Comparison of ENCODE assay signal across 9 mouse cellular contexts in the genomic region with DNA sequence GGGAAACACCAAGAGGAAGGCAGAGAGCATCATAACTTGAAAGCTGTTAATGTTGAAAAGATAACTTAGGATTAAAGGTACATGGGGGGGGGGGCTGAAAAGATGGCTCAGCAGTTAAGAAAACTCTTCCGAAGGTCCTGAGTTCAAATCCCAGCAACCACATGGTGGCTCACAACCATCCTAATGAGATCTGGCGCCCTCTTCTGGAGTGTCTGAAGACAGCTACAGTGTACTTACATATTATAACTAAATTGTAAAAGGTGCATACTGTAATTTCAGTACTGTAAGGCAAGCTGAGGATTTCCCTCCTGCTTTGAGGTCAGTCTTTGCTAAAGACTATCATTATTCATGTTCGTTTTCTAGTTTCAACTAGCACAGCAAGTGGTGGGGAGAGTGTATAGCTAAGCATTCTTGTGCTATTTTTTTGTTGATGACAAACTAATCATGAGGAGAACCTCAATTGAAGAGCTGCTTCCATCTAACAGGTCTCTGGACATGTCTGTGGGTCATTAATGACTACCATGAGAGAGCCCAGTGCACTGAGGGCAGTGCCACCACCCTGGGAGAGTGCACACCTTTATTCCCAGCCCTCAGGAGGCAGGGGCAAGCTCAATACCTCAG. TPM values are rescaled to one million over a fixed set of nuclear protein-coding genes. Genes with fewer than 3 reads are reported as not detected.
DNase-seq lines count a peak whose midpoint lies in the region; ATAC-seq and TF ChIP-seq lines count a peak whose summit lies in the region.
"Had no signal": no experiment of that assay in that cellular context is flagged by ENCODE, and none has a peak within 500 bp of the region (broad histone marks: within the 10 kb centered on the region; RNA-seq: fewer than 3 reads in every experiment).

No protein-coding gene starts in this region.

- H3K27me3 ChIP-seq in heart, embryonic 13.5 days (replicated peaks), result no peaks in the 10 kb centered on the region
- H3K27me3 ChIP-seq in heart, embryonic 16.5 days (ENCODE audit: control insufficient read depth, insufficient read depth, low read length), result no peaks in the 10 kb centered on the region
- no peaks in the 10 kb centered on the region for H3K27me3 ChIP-seq in liver, postnatal 0 days (ENCODE audit: insufficient read depth, low read length)
- no peaks in the 10 kb centered on the region for H3K27me3 ChIP-seq in stomach, embryonic 16.5 days (ENCODE audit: control insufficient read depth, insufficient read depth, low read length)
- H3K27me3 ChIP-seq in cerebellum, adult 2 months (ENCODE audit: control insufficient read depth, insufficient read depth, low read length), result no peaks in the 10 kb centered on the region

- H3K36me3 ChIP-seq in heart, embryonic 13.5 days, result peaks cover 30% of the 10 kb centered on the region
- peaks cover 4% of the 10 kb centered on the region; the same call in 1 of the 2 replicates for H3K36me3 ChIP-seq in heart, embryonic 16.5 days (ENCODE audit: control insufficient read depth, insufficient read depth)
- H3K36me3 ChIP-seq in liver, postnatal 0 days (replicated peaks; ENCODE audit: insufficient read depth, low read length), result peaks cover 7% of the 10 kb centered on the region; the same call in 1 of the 2 replicates
- no peaks in the 10 kb centered on the region for H3K36me3 ChIP-seq in stomach, embryonic 16.5 days (ENCODE audit: control insufficient read depth, insufficient read depth, low read length)

- H3K9me3 ChIP-seq in heart, embryonic 13.5 days, result no peaks in the 10 kb centered on the region
- H3K9me3 ChIP-seq in heart, embryonic 16.5 days (replicated peaks; ENCODE audit: control insufficient read depth, low read length), result no peaks in the 10 kb centered on the region
- H3K9me3 ChIP-seq in liver, postnatal 0 days (ENCODE audit: low read length), result no peaks in the 10 kb centered on the region
- no peaks in the 10 kb centered on the region for H3K9me3 ChIP-seq in stomach, embryonic 16.5 days (replicated peaks; ENCODE audit: control insufficient read depth, low read length)

- H3K27ac ChIP-seq in heart, embryonic 13.5 days (replicated peaks), result peak overlapping the region; percentile 89
- no peak overlapping the region for H3K27ac ChIP-seq in heart, embryonic 16.5 days (ENCODE audit: low read length)
- H3K27ac ChIP-seq in liver, postnatal 0 days (ENCODE audit: low read depth), result peak overlapping the region; percentile 83; the same call in 1 of the 2 replicates
- peak overlapping the region; percentile 89 for H3K27ac ChIP-seq in stomach, embryonic 16.5 days (ENCODE audit: low read length)
- H3K27ac ChIP-seq in cerebellum, adult 2 months (ENCODE audit: insufficient read depth, low read length), result no peak overlapping the region

- no peak for ATAC-seq in heart, embryonic 13.5 days (ENCODE audit: extremely low read depth, insufficient number of reproducible peaks, low FRiP score, low TSS enrichment)
- no peak for ATAC-seq in heart, embryonic 16.5 days (replicated peaks; ENCODE audit: extremely low read depth, insufficient read depth, low FRiP score)
- no peak for ATAC-seq in liver, postnatal 0 days
- ATAC-seq in stomach, embryonic 16.5 days (ENCODE audit: insufficient read depth, low FRiP score), result no peak

- peak; percentile 64 for TF ChIP-seq CTCF in liver, postnatal 0 days (IDR thresholded peaks at IDR 0.05; ENCODE audit: low read depth)
- no peak for TF ChIP-seq CTCF in cerebellum, adult 2 months (IDR thresholded peaks at IDR 0.05; ENCODE audit: borderline replicate concordance, insufficient read depth, low read depth, low read length)

- WGBS in heart, embryonic 13.5 days, result 55% methylated on average over 3 of the region's 3 CpGs
- WGBS in heart, embryonic 16.5 days, result 71% methylated on average over 3 of the region's 3 CpGs
- WGBS in liver, postnatal 0 days (ENCODE audit: insufficient replicate concordance), result 74% methylated on average over 3 of the region's 3 CpGs
- 61% methylated on average over 3 of the region's 3 CpGs for WGBS in stomach, embryonic 16.5 days
- WGBS in cerebellum, adult 2 months, result 61% methylated on average over 3 of the region's 3 CpGs

- no peak for TF ChIP-seq POLR2A in cerebellum, adult 2 months (IDR thresholded peaks at IDR 0.05; ENCODE audit: borderline replicate concordance, insufficient read depth, low read length)

- peak overlapping the region; percentile 95 for H3K4me2 ChIP-seq in heart, embryonic 13.5 days
- H3K4me2 ChIP-seq in heart, embryonic 16.5 days (ENCODE audit: low read depth, low read length), result peak overlapping the region; percentile 79
- peak overlapping the region; percentile 91 for H3K4me2 ChIP-seq in liver, postnatal 0 days (ENCODE audit: low read depth, low read length)
- peak overlapping the region; percentile 74; the same call in 1 of the 2 replicates for H3K4me2 ChIP-seq in stomach, embryonic 16.5 days (ENCODE audit: low read depth, low read length)

- no peak for TF ChIP-seq EP300 in liver, postnatal 0 days (IDR thresholded peaks at IDR 0.05; ENCODE audit: low read depth)

- peaks cover 33% of the 10 kb centered on the region for H3K4me1 ChIP-seq in heart, embryonic 13.5 days
- peaks cover 25% of the 10 kb centered on the region for H3K4me1 ChIP-seq in heart, embryonic 16.5 days (ENCODE audit: control insufficient read depth, insufficient read depth, low read length)
- peaks cover 23% of the 10 kb centered on the region for H3K4me1 ChIP-seq in liver, postnatal 0 days (ENCODE audit: insufficient read depth)
- peaks cover 22% of the 10 kb centered on the region for H3K4me1 ChIP-seq in stomach, embryonic 16.5 days (ENCODE audit: control insufficient read depth, insufficient read depth, low read length)
- peaks cover 4% of the 10 kb centered on the region for H3K4me1 ChIP-seq in cerebellum, adult 2 months (ENCODE audit: control insufficient read depth, insufficient read depth, low read length)

- peak overlapping the region; percentile 98 for H3K4me3 ChIP-seq in heart, embryonic 13.5 days
- H3K4me3 ChIP-seq in heart, embryonic 16.5 days (ENCODE audit: low read length), result no peak overlapping the region; the same call in 1 of the 2 replicates
- 0 out of 2 replicates have a peak overlapping the region, but pooled peaks have one; percentile 69 for H3K4me3 ChIP-seq in liver, postnatal 0 days (ENCODE audit: low read depth, low read length)
- peak overlapping the region; percentile 83; the same call in 1 of the 2 replicates for H3K4me3 ChIP-seq in stomach, embryonic 16.5 days (replicated peaks; ENCODE audit: low read length)
- H3K4me3 ChIP-seq in cerebellum, adult 2 months (replicated peaks; ENCODE audit: insufficient read depth, low read depth, low read length), result no peak overlapping the region

- peak overlapping the region; percentile 96 for H3K9ac ChIP-seq in heart, embryonic 13.5 days
- peak overlapping the region; percentile 84 for H3K9ac ChIP-seq in heart, embryonic 16.5 days (ENCODE audit: low read length)
- peak overlapping the region; percentile 74 for H3K9ac ChIP-seq in liver, postnatal 0 days (replicated peaks)
- peak overlapping the region; percentile 91 for H3K9ac ChIP-seq in stomach, embryonic 16.5 days (ENCODE audit: low read length)

- DNase-seq in heart, adult 8-10 months (ENCODE audit: low spot score), result no peak
- DNase-seq in MN1 (ENCODE audit: low spot score), result peak; percentile 20
- DNase-seq in liver, postnatal 0 days, result peak; percentile 35
- DNase-seq in cerebellum, adult 2 months, result no peak
- no peak for DNase-seq in ovary, postnatal 14 days (ENCODE audit: low spot score)

RNA-seq across cellular contexts. Expression of gene Snrpg, which starts 0.9 kb away (rescaled TPM):
- polyA plus RNA-seq in heart, embryonic 13.5 days (2015; fragmentation: Nextera tagmentation; extraction: Ambion mirVana), result 315 and 377 TPM in 2 replicates
- total RNA-seq in heart, adult 8-10 months (2022), result 10 to 100 TPM; 37.0 to 60.8 (median 40.2) TPM
- polyA plus RNA-seq in heart, embryonic 16.5 days (2015; fragmentation: Nextera tagmentation; extraction: Ambion mirVana), result 246 and 255 TPM in 2 replicates
- polyA plus RNA-seq in liver, postnatal 0 days (2015; fragmentation: Nextera tagmentation; extraction: Ambion mirVana), result 174 and 204 TPM in 2 replicates
- polyA plus RNA-seq in stomach, embryonic 16.5 days (2015; fragmentation: Nextera tagmentation; extraction: Ambion mirVana), result 427 and 445 TPM in 2 replicates
- 62.2 and 74.2 TPM in 2 replicates for polyA plus RNA-seq in cerebellum, adult 2 months (2012; rRNA removed)

RNA-seq across cellular contexts. Expression of gene Fam136a, which starts 4.8 kb away (rescaled TPM):
- polyA plus RNA-seq in heart, embryonic 13.5 days (2015; fragmentation: Nextera tagmentation; extraction: Ambion mirVana), result 93.8 and 107 TPM in 2 replicates
- 10 to 100 TPM; 24.7 to 28.7 (median 25.4) TPM for total RNA-seq in heart, adult 8-10 months (2022)
- polyA plus RNA-seq in heart, embryonic 16.5 days (2015; fragmentation: Nextera tagmentation; extraction: Ambion mirVana), result 92.4 and 99.4 TPM in 2 replicates
- 69.8 and 74.1 TPM in 2 replicates for polyA plus RNA-seq in liver, postnatal 0 days (2015; fragmentation: Nextera tagmentation; extraction: Ambion mirVana)
- 120 and 128 TPM in 2 replicates for polyA plus RNA-seq in stomach, embryonic 16.5 days (2015; fragmentation: Nextera tagmentation; extraction: Ambion mirVana)
- polyA plus RNA-seq in cerebellum, adult 2 months (2012; rRNA removed), result 22.4 and 22.6 TPM in 2 replicates

RNA-seq across cellular contexts. Expression of gene Pcyox1, which starts 26.8 kb away (rescaled TPM):
- polyA plus RNA-seq in heart, embryonic 13.5 days (2015; fragmentation: Nextera tagmentation; extraction: Ambion mirVana), result 51.2 and 52.0 TPM in 2 replicates
- 10 to 100 TPM; 68.7 to 96.5 (median 89.3) TPM for total RNA-seq in heart, adult 8-10 months (2022)
- 55.5 and 56.6 TPM in 2 replicates for polyA plus RNA-seq in heart, embryonic 16.5 days (2015; fragmentation: Nextera tagmentation; extraction: Ambion mirVana)
- 69.6 and 80.4 TPM in 2 replicates for polyA plus RNA-seq in liver, postnatal 0 days (2015; fragmentation: Nextera tagmentation; extraction: Ambion mirVana)
- 119 and 131 TPM in 2 replicates for polyA plus RNA-seq in stomach, embryonic 16.5 days (2015; fragmentation: Nextera tagmentation; extraction: Ambion mirVana)
- polyA plus RNA-seq in cerebellum, adult 2 months (2012; rRNA removed), result 59.5 and 61.1 TPM in 2 replicates

RNA-seq across cellular contexts. Expression of gene Tia1, which starts 33.8 kb away (rescaled TPM):
- 120 and 125 TPM in 2 replicates for polyA plus RNA-seq in heart, embryonic 13.5 days (2015; fragmentation: Nextera tagmentation; extraction: Ambion mirVana)
- total RNA-seq in heart, adult 8-10 months (2022), result 10 to 100 TPM; 16.3 to 20.2 (median 17.6) TPM
- polyA plus RNA-seq in heart, embryonic 16.5 days (2015; fragmentation: Nextera tagmentation; extraction: Ambion mirVana), result 118 and 120 TPM in 2 replicates
- polyA plus RNA-seq in liver, postnatal 0 days (2015; fragmentation: Nextera tagmentation; extraction: Ambion mirVana), result 15.2 and 17.2 TPM in 2 replicates
- 135 and 151 TPM in 2 replicates for polyA plus RNA-seq in stomach, embryonic 16.5 days (2015; fragmentation: Nextera tagmentation; extraction: Ambion mirVana)
- polyA plus RNA-seq in cerebellum, adult 2 months (2012; rRNA removed), result 119 and 133 TPM in 2 replicates

RNA-seq across cellular contexts. Expression of gene Gm44790, which starts 56.3 kb away (rescaled TPM):
- polyA plus RNA-seq in heart, embryonic 13.5 days (2015; fragmentation: Nextera tagmentation; extraction: Ambion mirVana), result 0.60 TPM in 1 of 2 replicates, not detected in the other
- total RNA-seq in heart, adult 8-10 months (2022), result 1 to 10 TPM in 1 of 4 experiments, under 1 TPM in 1, not detected in 2; 0.47 to 3.2 TPM
- 0.46 and 0.47 TPM in 2 replicates for polyA plus RNA-seq in heart, embryonic 16.5 days (2015; fragmentation: Nextera tagmentation; extraction: Ambion mirVana)
- polyA plus RNA-seq in liver, postnatal 0 days (2015; fragmentation: Nextera tagmentation; extraction: Ambion mirVana), result not detected in 2 replicates
- not detected in 2 replicates for polyA plus RNA-seq in stomach, embryonic 16.5 days (2015; fragmentation: Nextera tagmentation; extraction: Ambion mirVana)
- 0.82 and 1.1 TPM in 2 replicates for polyA plus RNA-seq in cerebellum, adult 2 months (2012; rRNA removed)
- total RNA-seq: common myeloid progenitor, adult 5-6 weeks had no signal

Comparison
In these comparisons a context has a peak if more than half of its experiments do, and no peak if none do; other contexts are left out.
1. H3K27ac ChIP-seq: peak in heart, embryonic 13.5 days (single experiment), liver, postnatal 0 days (single experiment) and stomach, embryonic 16.5 days (single experiment); none in heart, embryonic 16.5 days (single experiment) and cerebellum, adult 2 months (single experiment).
2. H3K4me3 ChIP-seq: peak in heart, embryonic 13.5 days (single experiment), liver, postnatal 0 days (single experiment) and stomach, embryonic 16.5 days (single experiment); none in heart, embryonic 16.5 days (single experiment) and cerebellum, adult 2 months (single experiment).
3. DNase-seq: peak in MN1 (single experiment) and liver, postnatal 0 days (single experiment); none in heart, adult 8-10 months (single experiment), cerebellum, adult 2 months (0 of 2) and ovary, postnatal 14 days (single experiment).
4. Peak in every context shown above with its lines, with median percentiles within 50 percentile points of each other: H3K4me2 ChIP-seq and H3K9ac ChIP-seq.